Mouse (Mus musculus) megakaryocyte-erythroid progenitor cell, adult 5 weeks (primary cell): ENCODE results near the gene Dach1. TPM values are rescaled to one million over a fixed set of nuclear protein-coding genes. Genes with fewer than 3 reads are reported as not detected.

Experiments
- polyA plus RNA-seq: library from polyadenylated mRNA; stranded (reverse); fragments of >175 nt; gene quantifications from 2 replicates; pipeline ENCODE4 v1.2.3, GENCODE M21; 2012

The Dach1 gene
- 9.6 and 15.3 TPM in 2 replicates for polyA plus RNA-seq

GRCm38 (mm10) chr14:98169421-98170076, at the start of gene Dach1:
Gene Dach1, minus strand, starts transcription at chr14:98169765.

